Comparison of ENCODE assay signal across 27 mouse cellular contexts in the genomic region with DNA sequence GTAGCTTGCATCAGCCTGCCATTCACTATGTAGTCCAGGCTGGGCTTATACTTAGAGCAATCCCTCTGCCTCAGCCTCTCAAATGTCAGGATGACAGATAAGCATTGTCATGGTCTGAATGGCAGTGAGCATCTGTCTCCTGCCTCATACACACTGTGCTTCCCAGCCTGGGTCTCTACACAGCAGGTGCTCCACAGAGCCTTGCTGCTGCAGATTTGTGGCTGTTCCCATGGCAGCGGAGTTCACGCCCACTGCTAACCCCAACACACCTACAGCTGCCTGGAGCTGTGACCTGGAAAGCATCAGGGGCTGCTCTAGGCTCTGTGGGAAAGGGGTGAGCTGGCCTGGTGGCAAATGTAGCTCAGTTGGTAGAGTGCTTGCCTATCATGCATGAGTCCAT. TPM values are rescaled to one million over a fixed set of nuclear protein-coding genes. Genes with fewer than 3 reads are reported as not detected.
DNase-seq lines count a peak whose midpoint lies in the region; ATAC-seq and TF ChIP-seq lines count a peak whose summit lies in the region.
"Had no signal": no experiment of that assay in that cellular context is flagged by ENCODE, and none has a peak within 500 bp of the region (broad histone marks: within the 10 kb centered on the region; RNA-seq: fewer than 3 reads in every experiment).

No protein-coding gene starts in this region.

- WGBS in kidney, embryonic 16.5 days = 72% methylated on average over 2 of the region's 2 CpGs

- peaks cover 19% of the 10 kb centered on the region for H3K9me3 ChIP-seq in kidney, embryonic 16.5 days (ENCODE audit: low read length)

- no peak for TF ChIP-seq CTCF in left cerebral cortex, adult 2 months (IDR thresholded peaks at IDR 0.05)

- no peaks in the 10 kb centered on the region for H3K4me1 ChIP-seq in kidney, embryonic 16.5 days (ENCODE audit: insufficient read depth, low read length)
- H3K4me1 ChIP-seq: embryonic facial prominence, embryonic 12.5 days; forebrain, embryonic 12.5 days; heart, embryonic 15.5 days; hindbrain, embryonic 13.5 days had no signal

- no peaks in the 10 kb centered on the region for H3K27me3 ChIP-seq in kidney, embryonic 16.5 days (ENCODE audit: insufficient read depth, low read length)
- H3K27me3 ChIP-seq: embryonic facial prominence, embryonic 12.5 days; forebrain, embryonic 12.5 days; heart, embryonic 15.5 days; hindbrain, embryonic 13.5 days; Patski had no signal

- H3K9ac ChIP-seq in kidney, embryonic 16.5 days (replicated peaks; ENCODE audit: low read length) = no peak overlapping the region
- H3K9ac ChIP-seq: embryonic facial prominence, embryonic 12.5 days; forebrain, embryonic 12.5 days; heart, embryonic 15.5 days; hindbrain, embryonic 13.5 days had no signal

- H3K4me3 ChIP-seq in left cerebral cortex, adult 2 months = no peak overlapping the region
- no peak overlapping the region for H3K4me3 ChIP-seq in kidney, embryonic 16.5 days (ENCODE audit: low read length)
- H3K4me3 ChIP-seq: embryonic facial prominence, embryonic 12.5 days; forebrain, embryonic 12.5 days; heart, adult 2 months; heart, embryonic 15.5 days; hindbrain, embryonic 13.5 days had no signal

- intact Hi-C loops in left cerebral cortex, adult 2 months (cut with DNase I) = no loop called here

- H3K4me2 ChIP-seq in kidney, embryonic 16.5 days (replicated peaks; ENCODE audit: low read depth, low read length) = no peak overlapping the region
- H3K4me2 ChIP-seq: embryonic facial prominence, embryonic 12.5 days; forebrain, embryonic 12.5 days; heart, embryonic 11.5 days; heart, embryonic 15.5 days; hindbrain, embryonic 13.5 days had no signal

- no peak overlapping the region for H3K27ac ChIP-seq in left cerebral cortex, adult 2 months
- H3K27ac ChIP-seq in kidney, embryonic 16.5 days (ENCODE audit: low read length) = no peak overlapping the region
- H3K27ac ChIP-seq: embryonic facial prominence, embryonic 12.5 days; forebrain, embryonic 12.5 days; heart, adult 2 months; heart, embryonic 15.5 days; hindbrain, embryonic 13.5 days had no signal

- DNase-seq in left cerebral cortex, adult 11 months (ENCODE audit: low spot score) = peak; percentile 33
- DNase-seq in left cerebral cortex, adult 2 months (ENCODE audit: extremely low spot score in 1 of 2, low spot score in 2 of 2) = no peak
- DNase-seq in thymus, postnatal 14 days = peak; percentile 12
- DNase-seq in thymus, postnatal 10 days (ENCODE audit: low spot score in 2 of 2) = no peak
- peak; percentile 27 for DNase-seq in brain, adult 2 months (ENCODE audit: low read depth, low spot score)
- DNase-seq in natural killer cell, adult 2 months (ENCODE audit: low spot score in 2 of 2) = no peak
- DNase-seq: adrenal gland, adult 8-10 months; adrenal gland, postnatal 36 days; cerebellum, adult 11 months; cerebellum, adult 8-10 months; cerebellum, postnatal 14 days; embryo, embryonic 11 days; gastrocnemius, postnatal 14 days; heart, adult 2 months; heart, postnatal 14 days had no signal

- no peaks in the 10 kb centered on the region for H3K36me3 ChIP-seq in kidney, embryonic 16.5 days (ENCODE audit: insufficient read depth, low read length)
- H3K36me3 ChIP-seq: embryonic facial prominence, embryonic 12.5 days; forebrain, embryonic 12.5 days; heart, embryonic 15.5 days; hindbrain, embryonic 13.5 days had no signal

- no peak for ATAC-seq in kidney, embryonic 16.5 days (ENCODE audit: low FRiP score, low TSS enrichment)
- ATAC-seq: forebrain, embryonic 16.5 days; Patski had no signal

RNA-seq across cellular contexts. Expression of a gene that starts 19.5 kb away (rescaled TPM):
- total RNA-seq in left cerebral cortex, adult 2 months (2021) = not detected
- polyA plus RNA-seq in kidney, embryonic 16.5 days (2015; fragmentation: Nextera tagmentation; extraction: Ambion mirVana) = not detected in 2 replicates
- total RNA-seq: common myeloid progenitor, adult 5-6 weeks; gastrocnemius, postnatal 14 days; heart, adult 2 months; heart, postnatal 14 days; hematopoietic stem cell, adult 5-6 weeks; MEL had no signal
- polyA plus RNA-seq: forebrain, embryonic 12.5 days; forebrain, embryonic 16.5 days; gonadal fat pad, adult 2 months; heart, adult 2 months; heart, embryonic 11.5 days; heart, embryonic 15.5 days; hindbrain, embryonic 13.5 days; Patski had no signal

RNA-seq across cellular contexts. Expression of a gene that starts 40.4 kb away (rescaled TPM):
- total RNA-seq in left cerebral cortex, adult 2 months (2021) = 10 to 100 TPM; 16.2 to 17.5 TPM
- polyA plus RNA-seq in kidney, embryonic 16.5 days (2015; fragmentation: Nextera tagmentation; extraction: Ambion mirVana) = 24.1 and 25.7 TPM in 2 replicates

RNA-seq across cellular contexts. Expression of a gene that starts 45.8 kb away (rescaled TPM):
- total RNA-seq in left cerebral cortex, adult 2 months (2021) = 10 to 100 TPM; 91.5 to 92.9 TPM
- 112 and 114 TPM in 2 replicates for polyA plus RNA-seq in kidney, embryonic 16.5 days (2015; fragmentation: Nextera tagmentation; extraction: Ambion mirVana)

Comparison
In these comparisons a context has a peak if more than half of its experiments do, and no peak if none do; other contexts are left out.
1. DNase-seq: peak in left cerebral cortex, adult 11 months (single experiment), thymus, postnatal 14 days (single experiment) and brain, adult 2 months (single experiment); none in left cerebral cortex, adult 2 months (0 of 2), thymus, postnatal 10 days (0 of 2) and natural killer cell, adult 2 months (0 of 2).